Mouse (Mus musculus) neural tube, embryonic 13.5 days (tissue): Measurements from ENCODE around the gene Olfr574. TPM values are rescaled to one million over a fixed set of nuclear protein-coding genes. Genes with fewer than 3 reads are reported as not detected.
A peak's percentile ranks its signal among the peaks of the same experiment; 100 is the strongest.

Source experiments
- ATAC-seq: fragments of 200-750 bp; cut with Nextera tagmentation; 2 replicates; pipeline ENCODE4 v1.8.0; 2017; ENCODE audit warnings: low read depth, mild to moderate bottlenecking, moderate TSS enrichment, moderate library complexity
- H3K27ac ChIP-seq: fragments of 300-500 bp; sonication (generic); replicated peaks from 2 replicates; pipeline ENCODE4 v1.5.1; 2015; ENCODE audit warnings: moderate library complexity, mild to moderate bottlenecking, inconsistent platforms
- H3K27me3 ChIP-seq: fragments of 300-500 bp; sonication (generic); 2 replicates; pipeline ENCODE4 v1.6.1; 2015; ENCODE audit warnings: mild to moderate bottlenecking, inconsistent platforms
- H3K36me3 ChIP-seq: fragments of 300-500 bp; sonication (generic); 2 replicates; pipeline ENCODE4 v1.6.1; 2015; ENCODE audit warnings: mild to moderate bottlenecking, inconsistent platforms
- H3K4me1 ChIP-seq: fragments of 300-500 bp; sonication (generic); replicated peaks from 2 replicates; pipeline ENCODE4 v1.6.1; 2015; ENCODE audit warnings: inconsistent platforms
- H3K4me2 ChIP-seq: fragments of 300-500 bp; sonication (generic); 2 replicates; pipeline ENCODE4 v1.6.1; 2015; ENCODE audit warnings: inconsistent platforms, mild to moderate bottlenecking, moderate library complexity
- H3K4me3 ChIP-seq: fragments of 300-500 bp; sonication (generic); 2 replicates; pipeline ENCODE4 v1.5.1; 2015; ENCODE audit warnings: mild to moderate bottlenecking, inconsistent platforms
- H3K9ac ChIP-seq: fragments of 300-500 bp; sonication (generic); 2 replicates; pipeline ENCODE4 v1.6.1; 2015; ENCODE audit warnings: moderate library complexity, mild to moderate bottlenecking, inconsistent platforms
- H3K9me3 ChIP-seq: fragments of 300-500 bp; sonication (generic); 2 replicates; pipeline ENCODE4 v1.6.1; 2016; ENCODE audit warnings: inconsistent platforms
- WGBS: fragments of 180-500 bp; shearing (Covaris S2); methylation state at CpG from one replicate; pipeline ENCODE4 v1.1.7; 2015; 5-methylcytosine and 5-hydroxymethylcytosine counted together
- polyA plus RNA-seq: library from polyadenylated mRNA; unstranded; fragments of >200 nt; fragmentation: Nextera tagmentation; extraction: Ambion mirVana; gene quantifications from 2 replicates; pipeline ENCODE4 v1.2.1, GENCODE M21; 2015

Gene Olfr574
- not detected in 2 replicates for polyA plus RNA-seq

DNA sequence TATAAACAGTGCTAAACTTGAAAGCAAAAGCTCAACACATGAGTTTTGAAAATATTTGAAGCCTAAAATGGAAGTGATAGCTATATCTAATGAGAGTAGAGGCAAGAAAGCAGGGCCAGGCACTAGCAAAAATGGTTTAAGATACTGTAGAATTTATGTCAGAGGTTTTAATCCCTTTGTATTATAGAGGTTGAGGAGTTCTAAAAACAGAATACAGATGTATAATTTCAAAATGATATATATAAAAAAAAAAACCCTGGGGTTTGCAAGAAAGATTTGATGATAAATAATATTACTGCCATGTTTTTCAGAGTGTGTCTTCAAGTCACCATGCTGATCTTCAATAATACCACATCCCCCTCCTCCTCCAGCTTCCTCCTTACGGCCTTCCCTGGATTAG is at the start of gene Olfr574:
Gene Olfr574, plus strand, starts transcription at position 301 of the 400 bp plus-strand sequence.
- Histone ChIP-seq H3K4me2 (no peak within 1 kb of the TSS), H3K4me3 (no peak within 1 kb of the TSS), H3K4me1 (no peaks in the 10 kb centered on the region), H3K27me3 (no peaks in the 10 kb centered on the region), H3K9ac (no peak within 1 kb of the TSS), H3K27ac (no peak within 1 kb of the TSS), H3K9me3 (no peaks in the 10 kb centered on the region), H3K36me3 (no peaks in the 10 kb centered on the region)
- ATAC-seq: no peak
- 84% methylated on average over 1 of the region's 1 CpGs for WGBS

DNA sequence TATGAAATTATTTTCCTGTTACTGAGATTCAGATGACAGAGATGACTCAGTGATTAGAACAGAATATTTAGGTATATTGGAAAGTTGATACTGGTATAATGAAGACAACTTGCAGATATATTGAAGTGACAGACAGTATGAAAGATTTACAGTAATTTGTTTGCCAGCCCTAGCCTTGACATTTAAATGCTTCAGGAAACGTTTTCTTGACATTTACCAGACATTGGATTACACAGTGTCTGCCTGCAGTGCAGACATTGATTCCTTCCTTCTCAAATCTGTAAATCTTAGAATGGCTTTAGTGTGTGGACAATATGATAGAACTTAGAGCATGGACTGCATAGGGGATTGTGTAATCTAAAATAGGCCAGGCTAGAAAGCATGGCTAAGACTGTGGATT is 33.0 kb upstream of the Olfr574 start:
- no peak for ATAC-seq
- Histone ChIP-seq H3K36me3 (no peaks in the 10 kb centered on the region), H3K27me3 (no peaks in the 10 kb centered on the region), H3K27ac (no peak overlapping the region), H3K9ac (no peak overlapping the region), H3K4me3 (no peak overlapping the region), H3K9me3 (no peaks in the 10 kb centered on the region), H3K4me2 (no peak overlapping the region), H3K4me1 (no peaks in the 10 kb centered on the region)
- WGBS: 55% methylated on average over 1 of the region's 1 CpGs

DNA sequence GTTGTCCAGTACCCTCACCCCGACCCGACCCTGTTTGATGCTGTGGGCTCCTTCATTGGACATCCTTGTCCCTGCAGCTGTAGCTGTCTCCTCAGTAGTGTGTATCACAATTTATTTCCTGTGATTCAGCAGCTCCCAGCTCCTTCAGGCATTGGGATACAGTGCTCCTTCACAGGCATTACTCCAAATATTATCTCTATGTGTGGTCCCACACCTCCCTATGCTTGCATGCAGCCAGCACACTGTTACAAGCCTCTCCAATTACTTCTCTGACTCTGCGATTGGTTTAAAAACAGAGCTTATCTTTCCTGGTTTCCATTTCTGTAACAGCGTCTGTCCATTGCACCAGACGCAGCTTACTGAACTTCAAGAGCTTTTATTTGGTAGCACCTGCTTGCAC is 31.9 kb upstream of the Olfr574 start:
- no peak overlapping the region for H3K9ac ChIP-seq
- WGBS: 74% methylated on average over 5 of the region's 5 CpGs
- no peak overlapping the region for H3K4me3 ChIP-seq
- H3K4me2 ChIP-seq: no peak overlapping the region
- H3K9me3 ChIP-seq: no peaks in the 10 kb centered on the region
- H3K36me3 ChIP-seq: no peaks in the 10 kb centered on the region
- H3K4me1 ChIP-seq: no peaks in the 10 kb centered on the region
- H3K27ac ChIP-seq: peak overlapping the region; percentile 13; the same call in 1 of the 2 replicates
- H3K27me3 ChIP-seq: no peaks in the 10 kb centered on the region
- no peak for ATAC-seq

DNA sequence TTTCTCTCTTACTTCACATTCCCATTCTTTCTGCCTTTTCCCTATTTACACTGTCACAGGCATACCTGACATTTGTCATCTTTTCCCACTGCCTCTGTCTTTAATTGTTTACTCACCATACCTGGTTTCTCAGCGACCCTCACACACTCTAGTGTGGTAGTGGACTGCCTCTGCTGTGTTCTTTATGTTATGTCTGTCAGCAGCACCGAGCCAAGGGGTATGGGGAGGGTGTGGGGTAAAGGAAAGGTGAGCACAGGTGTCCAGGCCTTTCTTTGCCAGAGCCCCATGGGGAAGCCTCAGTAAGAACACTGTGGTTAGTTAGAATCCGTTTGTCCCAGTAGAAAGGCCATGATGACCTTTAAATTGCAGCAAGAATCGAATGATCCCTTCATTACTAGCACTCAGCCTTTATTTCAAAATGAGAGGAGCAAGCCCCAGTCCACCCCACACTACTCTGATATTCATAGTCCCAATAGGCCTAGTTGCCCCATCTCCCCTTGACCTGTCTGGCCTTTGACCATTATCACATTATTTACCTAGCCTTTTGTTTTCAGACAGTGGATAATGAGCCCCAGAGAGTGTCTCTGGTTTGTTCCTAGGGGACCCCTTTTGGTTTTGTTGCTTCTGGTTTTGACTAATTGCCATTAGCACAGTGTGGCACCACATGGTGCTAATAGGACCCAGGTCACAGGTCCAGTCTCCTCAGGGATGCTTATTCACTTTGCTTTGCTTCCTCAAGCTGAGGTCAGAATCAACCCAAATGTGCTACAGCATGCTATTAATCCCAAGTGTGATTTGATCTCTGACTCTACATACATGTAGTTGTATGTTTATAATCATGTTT is 31.0 kb upstream of the Olfr574 start, which contains the start of gene Olfr571:
Gene Olfr571, minus strand, starts transcription at position 505 of the 844 bp plus-strand sequence.
- peak within 1 kb of the TSS; percentile 13; the same call in 1 of the 2 replicates for H3K27ac ChIP-seq
- H3K4me1 ChIP-seq: no peaks in the 10 kb centered on the region
- H3K9me3 ChIP-seq: no peaks in the 10 kb centered on the region
- ATAC-seq: peak; percentile 47
- WGBS: 46% methylated on average over 4 of the region's 4 CpGs
- H3K9ac ChIP-seq: no peak within 1 kb of the TSS
- H3K27me3 ChIP-seq: no peaks in the 10 kb centered on the region
- no peak within 1 kb of the TSS for H3K4me2 ChIP-seq
- H3K4me3 ChIP-seq: no peak within 1 kb of the TSS
- H3K36me3 ChIP-seq: no peaks in the 10 kb centered on the region

DNA sequence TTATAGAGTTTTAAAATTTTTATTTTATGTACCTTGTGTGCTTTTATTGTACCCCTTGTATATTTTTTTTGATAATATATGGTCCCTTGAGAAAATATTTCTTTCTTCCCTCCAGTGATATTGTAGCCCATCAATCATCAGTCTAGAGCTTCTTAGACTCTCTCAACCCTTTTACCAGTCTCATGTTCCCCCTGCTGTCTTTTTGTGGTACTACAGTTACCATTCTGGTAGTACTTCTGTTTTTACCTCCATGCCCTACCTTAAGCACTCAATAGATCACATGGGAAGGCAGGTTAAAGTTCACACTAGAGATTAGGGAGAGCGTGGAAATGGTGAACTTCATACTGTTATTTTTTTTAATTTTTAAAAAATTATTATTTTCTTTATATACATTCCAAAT is 28.6 kb upstream of the Olfr574 start:
- H3K36me3 ChIP-seq: no peaks in the 10 kb centered on the region
- H3K4me3 ChIP-seq: no peak overlapping the region
- H3K27ac ChIP-seq: no peak overlapping the region
- no peak overlapping the region for H3K4me2 ChIP-seq
- no peaks in the 10 kb centered on the region for H3K9me3 ChIP-seq
- ATAC-seq: 0 out of 2 replicates have a peak, but pooled peaks have one; percentile 61
- 29% methylated on average over 1 of the region's 1 CpGs for WGBS
- no peaks in the 10 kb centered on the region for H3K4me1 ChIP-seq
- no peak overlapping the region for H3K9ac ChIP-seq
- H3K27me3 ChIP-seq: no peaks in the 10 kb centered on the region

DNA sequence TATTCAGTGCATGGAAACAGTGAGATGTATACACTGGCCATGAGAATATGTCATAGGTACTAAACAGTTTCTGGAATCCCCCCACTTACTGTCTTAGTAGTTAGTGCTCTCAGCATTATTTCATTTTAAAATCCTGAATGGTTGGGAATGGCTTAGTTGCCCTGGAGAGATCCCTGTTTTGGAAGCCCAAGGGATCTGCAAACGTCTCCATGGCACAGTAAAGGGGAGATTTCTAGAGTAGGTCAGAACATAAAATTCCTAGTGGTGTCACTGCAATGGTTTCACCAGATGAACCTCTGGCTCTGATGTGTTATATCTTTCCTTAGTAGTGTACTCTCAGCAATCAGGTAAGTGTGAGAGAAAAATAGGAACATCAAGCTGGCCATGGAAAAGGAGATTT is 24.2 kb upstream of the Olfr574 start, which contains the start of gene Olfr572:
Gene Olfr572, plus strand, starts transcription at position 301 of the 400 bp plus-strand sequence.
- ATAC-seq: no peak

DNA sequence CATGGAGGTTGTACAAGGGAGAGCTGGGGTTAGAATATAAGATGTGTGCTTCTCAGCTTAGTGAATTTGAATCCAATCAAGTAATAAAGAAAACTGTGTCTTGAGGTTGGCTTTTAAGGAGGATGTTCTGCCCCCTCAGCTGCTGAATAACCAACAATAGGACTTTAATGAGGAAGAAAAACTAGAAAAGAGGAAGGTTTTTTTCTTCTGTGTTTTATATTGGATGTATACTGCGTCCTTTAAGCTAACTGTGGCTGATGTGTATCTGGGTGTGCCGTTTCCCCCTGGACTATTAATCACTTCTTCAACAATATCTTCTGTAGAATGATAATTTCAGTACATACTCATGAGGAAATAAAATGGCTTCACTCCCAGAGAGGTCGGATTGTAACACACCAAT is 21.2 kb upstream of the Olfr574 start:
- no peak overlapping the region for H3K4me2 ChIP-seq
- no peak for ATAC-seq
- 70% methylated on average over 3 of the region's 3 CpGs for WGBS
- no peaks in the 10 kb centered on the region for H3K36me3 ChIP-seq
- H3K27ac ChIP-seq: no peak overlapping the region
- H3K9me3 ChIP-seq: no peaks in the 10 kb centered on the region
- no peak overlapping the region for H3K4me3 ChIP-seq
- H3K4me1 ChIP-seq: no peaks in the 10 kb centered on the region
- H3K27me3 ChIP-seq: no peaks in the 10 kb centered on the region
- H3K9ac ChIP-seq: no peak overlapping the region

More for the DNA sequence above, 24.2 kb upstream of the Olfr574 start, which contains the start of gene Olfr572:
- Histone ChIP-seq H3K9ac (no peak within 1 kb of the TSS), H3K9me3 (no peaks in the 10 kb centered on the region), H3K4me1 (no peaks in the 10 kb centered on the region), H3K36me3 (no peaks in the 10 kb centered on the region), H3K27ac (no peak within 1 kb of the TSS), H3K27me3 (no peaks in the 10 kb centered on the region), H3K4me3 (no peak within 1 kb of the TSS), H3K4me2 (no peak within 1 kb of the TSS)
- WGBS: 57% methylated on average over 1 of the region's 1 CpGs

DNA sequence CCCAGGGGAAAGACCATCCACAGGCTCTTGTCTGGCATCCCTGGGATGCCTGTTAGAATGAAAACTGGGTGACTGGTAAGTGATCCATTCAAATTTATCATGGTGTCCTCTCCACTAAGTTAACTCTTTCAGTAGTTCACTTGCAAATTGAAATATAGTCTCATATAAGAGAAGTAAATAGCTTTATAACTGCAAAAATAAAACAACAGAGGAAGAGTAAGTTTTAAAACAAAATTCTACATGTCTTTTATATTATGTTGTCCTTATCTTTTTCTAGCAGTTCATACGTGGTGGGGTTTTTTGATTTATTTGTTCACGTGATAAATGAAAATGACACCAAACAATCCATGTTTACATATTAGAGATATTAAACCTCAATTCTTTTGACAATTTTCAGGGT is 5.8 kb upstream of the Olfr574 start, which contains the start of gene Olfr573-ps1:
Gene Olfr573-ps1, minus strand, starts transcription at position 101 of the 400 bp plus-strand sequence.
- no peaks in the 10 kb centered on the region for H3K36me3 ChIP-seq
- WGBS: 92% methylated on average over 2 of the region's 2 CpGs
- no peak for ATAC-seq
- H3K27me3 ChIP-seq: no peaks in the 10 kb centered on the region
- no peak within 1 kb of the TSS for H3K4me2 ChIP-seq
- no peaks in the 10 kb centered on the region for H3K4me1 ChIP-seq
- H3K9me3 ChIP-seq: no peaks in the 10 kb centered on the region
- no peak within 1 kb of the TSS for H3K9ac ChIP-seq
- H3K4me3 ChIP-seq: no peak within 1 kb of the TSS
- no peak within 1 kb of the TSS for H3K27ac ChIP-seq

DNA sequence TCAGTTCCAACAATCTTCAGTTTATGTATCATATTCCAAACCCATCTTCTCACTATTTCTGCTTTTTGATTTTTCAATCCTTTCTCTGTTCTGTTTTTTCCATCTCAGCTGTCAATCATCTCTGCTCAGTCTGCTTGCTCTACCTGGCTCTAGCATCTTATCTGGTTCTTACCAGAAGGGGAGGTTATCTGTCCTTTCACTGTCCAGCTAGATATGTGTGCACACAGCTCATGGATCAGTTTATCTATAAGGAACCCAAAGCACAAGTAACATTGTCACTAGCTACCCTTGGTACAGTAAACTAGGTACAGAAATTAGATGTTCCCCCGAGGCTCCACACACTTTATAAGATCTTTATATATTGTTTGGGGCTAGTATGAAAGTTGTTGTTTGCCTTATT is 4.8 kb upstream of the Olfr574 start:
- H3K9ac ChIP-seq: no peak overlapping the region
- no peaks in the 10 kb centered on the region for H3K9me3 ChIP-seq
- H3K27me3 ChIP-seq: no peaks in the 10 kb centered on the region
- no peak overlapping the region for H3K4me2 ChIP-seq
- WGBS: 86% methylated on average over 1 of the region's 1 CpGs
- ATAC-seq: no peak
- H3K27ac ChIP-seq: no peak overlapping the region
- no peak overlapping the region for H3K4me3 ChIP-seq
- H3K4me1 ChIP-seq: no peaks in the 10 kb centered on the region
- no peaks in the 10 kb centered on the region for H3K36me3 ChIP-seq

DNA sequence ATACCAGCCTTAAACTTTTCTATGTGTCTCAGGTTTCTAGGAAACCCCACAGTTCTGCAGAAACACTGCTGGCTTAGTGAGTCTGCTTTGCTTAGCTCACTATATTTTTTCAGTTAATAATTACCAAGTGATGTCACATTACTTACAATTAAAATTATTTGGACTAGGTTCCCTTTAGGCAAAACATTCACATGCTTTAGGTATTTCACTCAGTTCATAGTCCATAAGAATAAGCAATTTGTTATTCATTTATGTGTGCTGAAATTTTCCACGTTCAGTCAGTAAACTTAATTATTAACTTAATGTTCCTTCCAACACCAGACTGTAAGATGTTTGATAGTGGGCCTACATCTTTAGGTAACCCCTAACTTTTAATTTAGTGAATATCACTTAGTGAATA is 2.5 kb downstream of the Olfr574 start:
- Histone ChIP-seq H3K9me3 (no peaks in the 10 kb centered on the region), H3K36me3 (no peaks in the 10 kb centered on the region), H3K27me3 (no peaks in the 10 kb centered on the region), H3K4me2 (no peak overlapping the region), H3K4me1 (no peaks in the 10 kb centered on the region), H3K9ac (no peak overlapping the region), H3K4me3 (no peak overlapping the region), H3K27ac (no peak overlapping the region)
- 78% methylated on average over 1 of the region's 1 CpGs for WGBS
- ATAC-seq: no peak

DNA sequence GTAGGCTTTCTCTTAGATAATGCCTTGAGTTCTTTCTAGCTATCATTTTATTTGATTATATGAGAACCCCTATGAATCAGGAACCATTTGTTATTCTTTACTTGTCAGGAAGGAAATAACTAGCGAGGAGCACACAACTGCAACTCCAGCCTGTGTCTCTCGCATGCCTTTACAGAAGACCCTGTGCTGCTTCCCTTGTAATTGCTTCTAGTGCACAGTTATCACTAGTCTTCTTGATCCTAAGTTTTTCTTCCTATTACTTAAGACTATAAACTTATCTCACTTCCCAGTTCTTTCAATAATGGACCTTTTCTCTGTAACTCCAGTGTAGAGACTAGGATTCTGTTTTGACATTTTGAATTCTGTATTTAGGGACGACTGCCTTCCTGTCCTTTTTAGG is 9.9 kb downstream of the Olfr574 start:
- Histone ChIP-seq H3K9me3 (no peaks in the 10 kb centered on the region), H3K27ac (no peak overlapping the region), H3K4me3 (no peak overlapping the region), H3K36me3 (no peaks in the 10 kb centered on the region), H3K4me1 (no peaks in the 10 kb centered on the region), H3K4me2 (no peak overlapping the region), H3K27me3 (no peaks in the 10 kb centered on the region), H3K9ac (no peak overlapping the region)
- 77% methylated on average over 3 of the region's 3 CpGs for WGBS
- no peak for ATAC-seq

DNA sequence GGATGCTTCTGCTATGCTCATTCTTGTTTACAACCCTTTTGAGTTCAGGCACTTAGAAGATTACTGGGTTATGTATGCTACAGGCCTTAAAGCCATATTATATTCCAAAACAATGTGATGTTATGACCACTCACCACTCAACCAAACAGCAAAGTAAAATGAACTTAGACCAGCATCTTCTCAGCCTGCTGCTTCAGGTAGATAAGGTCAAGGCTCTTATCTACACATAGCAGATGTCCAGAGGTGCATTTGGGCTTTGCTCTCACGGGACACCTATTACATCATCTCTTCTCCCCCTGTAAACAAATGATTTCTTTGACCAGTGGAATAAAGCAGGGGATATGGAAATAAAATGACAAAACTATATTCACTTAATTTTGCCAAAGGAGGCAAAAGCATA is 10.3 kb downstream of the Olfr574 start, which contains the start of gene Olfr575:
Gene Olfr575, minus strand, starts transcription at position 183 of the 400 bp plus-strand sequence.
- Histone ChIP-seq H3K4me3 (no peak within 1 kb of the TSS), H3K36me3 (no peaks in the 10 kb centered on the region), H3K9me3 (no peaks in the 10 kb centered on the region), H3K4me1 (no peaks in the 10 kb centered on the region), H3K9ac (no peak within 1 kb of the TSS), H3K27ac (no peak within 1 kb of the TSS), H3K4me2 (no peak within 1 kb of the TSS), H3K27me3 (no peaks in the 10 kb centered on the region)
- no peak for ATAC-seq
- WGBS: 76% methylated on average over 1 of the region's 1 CpGs
